Mouse (Mus musculus): ENCODE measurements around the gene Fbn1.
A peak's percentile ranks its signal among the peaks of the same experiment; 100 is the strongest.

The Fbn1 gene

GRCm38 (mm10) chr2:125498216-125498615 is 9.6 kb downstream of the Fbn1 start:
- DNase-seq: no peak

GRCm38 (mm10) chr2:125496696-125497095 is 11.1 kb downstream of the Fbn1 start:
- no peak for DNase-seq

- no peak for DNase-seq
Measured at GRCm38 (mm10) chr2:125494831-125495812, 12.7 kb downstream of the Fbn1 start.

GRCm38 (mm10) chr2:125494291-125494690 is 13.5 kb downstream of the Fbn1 start:
- DNase-seq: no peak

GRCm38 (mm10) chr2:125492050-125492900 is 15.5 kb downstream of the Fbn1 start:
- DNase-seq: no peak

GRCm38 (mm10) chr2:125489979-125490378 is 17.8 kb downstream of the Fbn1 start:
- no peak for DNase-seq

- DNase-seq: no peak
Measured at GRCm38 (mm10) chr2:125484910-125485309, 22.9 kb downstream of the Fbn1 start.

GRCm38 (mm10) chr2:125484164-125484563 is 23.6 kb downstream of the Fbn1 start:
- DNase-seq: no peak

GRCm38 (mm10) chr2:125481531-125482317 is 26.1 kb downstream of the Fbn1 start:
- DNase-seq: no peak

- DNase-seq: no peak
Measured at GRCm38 (mm10) chr2:125481116-125481515, 26.7 kb downstream of the Fbn1 start.

GRCm38 (mm10) chr2:125480057-125480456 is 27.7 kb downstream of the Fbn1 start:
- DNase-seq: peak; percentile 54

GRCm38 (mm10) chr2:125478705-125479104 is 29.1 kb downstream of the Fbn1 start:
- no peak for DNase-seq

- DNase-seq: no peak
Measured at GRCm38 (mm10) chr2:125477367-125477766, 30.4 kb downstream of the Fbn1 start.

GRCm38 (mm10) chr2:125476231-125476630 is 31.6 kb downstream of the Fbn1 start:
- DNase-seq: no peak

GRCm38 (mm10) chr2:125474690-125475089 is 33.1 kb downstream of the Fbn1 start:
- DNase-seq: no peak

GRCm38 (mm10) chr2:125473228-125473627 is 34.6 kb downstream of the Fbn1 start:
- DNase-seq: peak; percentile 55

GRCm38 (mm10) chr2:125471721-125472120 is 36.1 kb downstream of the Fbn1 start:
- no peak for DNase-seq

- DNase-seq: peak; percentile 53
Measured at GRCm38 (mm10) chr2:125470553-125471295, 37.1 kb downstream of the Fbn1 start.

- peak; percentile 44 for DNase-seq
Measured at GRCm38 (mm10) chr2:125464036-125464435, 43.8 kb downstream of the Fbn1 start.

GRCm38 (mm10) chr2:125459087-125459486 is 48.7 kb downstream of the Fbn1 start:
- no peak for DNase-seq

- DNase-seq: no peak
Measured at GRCm38 (mm10) chr2:125456059-125456789, 51.6 kb downstream of the Fbn1 start.
